ENCODE assay signal across 8 mouse cellular contexts in genomic region chr11:95520456-95521072, GRCm38 (mm10). TPM values are rescaled to one million over a fixed set of nuclear protein-coding genes. Genes with fewer than 3 reads are reported as not detected.
A peak's percentile ranks its signal among the peaks of the same experiment; 100 is the strongest.
DNase-seq lines count a peak whose midpoint lies in the region; ATAC-seq and TF ChIP-seq lines count a peak whose summit lies in the region.

No protein-coding gene starts in this region.

- WGBS in forebrain, embryonic 14.5 days, result 4% methylated on average over 27 of the region's 27 CpGs
- WGBS in neural tube, embryonic 14.5 days, result 5% methylated on average over 27 of the region's 27 CpGs

- H3K9ac ChIP-seq in forebrain, embryonic 14.5 days (ENCODE audit: low read length), result peak overlapping the region; percentile 40; the same call in 1 of the 2 replicates
- no peak overlapping the region for H3K9ac ChIP-seq in neural tube, embryonic 14.5 days (replicated peaks; ENCODE audit: low read depth, low read length)

- peak; percentile 74 for ATAC-seq in cerebellum, adult (ENCODE audit: insufficient number of reproducible peaks, low FRiP score, low TSS enrichment)
- ATAC-seq in forebrain, embryonic 14.5 days, result peak; percentile 84
- peak; percentile 79 for ATAC-seq in neural tube, embryonic 14.5 days (ENCODE audit: low read depth)

- H3K36me3 ChIP-seq in forebrain, embryonic 14.5 days (ENCODE audit: control insufficient read depth, insufficient read depth, low read length), result no peaks in the 10 kb centered on the region
- H3K36me3 ChIP-seq in neural tube, embryonic 14.5 days (ENCODE audit: control insufficient read depth, insufficient read depth, low read length), result no peaks in the 10 kb centered on the region
- no peaks in the 10 kb centered on the region for H3K36me3 ChIP-seq in testis, adult 2 months (ENCODE audit: control insufficient read depth, insufficient read depth, low read length)

- H3K27ac ChIP-seq in forebrain, embryonic 14.5 days (ENCODE audit: low read depth, low read length), result peak overlapping the region; percentile 67; the same call in 1 of the 2 replicates
- H3K27ac ChIP-seq in neural tube, embryonic 14.5 days (ENCODE audit: low read depth, low read length), result no peak overlapping the region
- no peak overlapping the region for H3K27ac ChIP-seq in testis, adult 2 months (ENCODE audit: control insufficient read depth, insufficient read depth, low read depth, low read length)

- H3K9me3 ChIP-seq in forebrain, embryonic 14.5 days (replicated peaks; ENCODE audit: control insufficient read depth, low read length), result no peaks in the 10 kb centered on the region
- H3K9me3 ChIP-seq in neural tube, embryonic 14.5 days (ENCODE audit: control insufficient read depth, low read length), result no peaks in the 10 kb centered on the region

- no peak for TF ChIP-seq POLR2A in testis, adult 2 months (IDR thresholded peaks at IDR 0.05; ENCODE audit: control insufficient read depth, low read depth, low read length)

- peak overlapping the region; percentile 12; the same call in 1 of the 2 replicates for H3K4me3 ChIP-seq in forebrain, embryonic 14.5 days (ENCODE audit: low read depth, low read length)
- peak overlapping the region; percentile 2; the same call in 1 of the 2 replicates for H3K4me3 ChIP-seq in neural tube, embryonic 14.5 days (ENCODE audit: low read depth, low read length)
- peak overlapping the region; percentile 62 for H3K4me3 ChIP-seq in testis, adult 2 months (ENCODE audit: control insufficient read depth, low read depth, low read length)

- peaks cover 19% of the 10 kb centered on the region for H3K4me1 ChIP-seq in forebrain, embryonic 14.5 days (ENCODE audit: control insufficient read depth, insufficient read depth, low read length)
- H3K4me1 ChIP-seq in neural tube, embryonic 14.5 days (ENCODE audit: control insufficient read depth, insufficient read depth, low read length), result no peaks in the 10 kb centered on the region
- peaks cover 11% of the 10 kb centered on the region for H3K4me1 ChIP-seq in testis, adult 2 months (ENCODE audit: control insufficient read depth, insufficient read depth, low read length)

- DNase-seq in ES-CJ7 (ENCODE audit: low read depth, low spot score), result peak; percentile 94
- peak; percentile 93 for DNase-seq in forebrain, embryonic 14.5 days (ENCODE audit: low spot score)
- peak; percentile 71 for DNase-seq in heart, postnatal 25 days (ENCODE audit: low spot score)
- DNase-seq in layer of hippocampus, adult 18-20 months (ENCODE audit: low spot score in 2 of 2), result peak; percentile 78 to 92
- peak; percentile 82 to 86 for DNase-seq in lung, adult 18-20 months

- H3K4me2 ChIP-seq in forebrain, embryonic 14.5 days (ENCODE audit: low read length), result peak overlapping the region; percentile 45
- peak overlapping the region; percentile 37 for H3K4me2 ChIP-seq in neural tube, embryonic 14.5 days (ENCODE audit: low read depth, low read length)

- TF ChIP-seq CTCF in testis, adult 2 months (IDR thresholded peaks at IDR 0.05; ENCODE audit: control insufficient read depth, insufficient read depth, insufficient replicate concordance, low read depth, low read length), result peak; percentile 99

- H3K27me3 ChIP-seq in forebrain, embryonic 14.5 days (replicated peaks; ENCODE audit: control insufficient read depth, insufficient read depth, low read length), result no peaks in the 10 kb centered on the region; the same call in 1 of the 2 replicates
- no peaks in the 10 kb centered on the region for H3K27me3 ChIP-seq in neural tube, embryonic 14.5 days (ENCODE audit: control insufficient read depth, insufficient read depth, low read length)
- no peaks in the 10 kb centered on the region for H3K27me3 ChIP-seq in testis, adult 2 months (ENCODE audit: control insufficient read depth, insufficient read depth, low read length)

- intact Hi-C loops in heart, postnatal 25 days (cut with DNase I), result loop anchor here (1.0 to 2.0 kb wide), 5 partner anchors 122 to 404 kb away; no protein-coding TSS in a partner anchor

RNA-seq across cellular contexts. Expression of gene Nxph3, which starts 6.2 kb away (rescaled TPM):
- 7.8 and 10.3 TPM in 2 replicates for polyA plus RNA-seq in forebrain, embryonic 14.5 days (2014; fragmentation: Nextera tagmentation; extraction: Ambion mirVana)
- under 1 TPM; 0.62 to 0.64 TPM for total RNA-seq in heart, postnatal 25 days (2021)
- 10 to 100 TPM; 16.5 to 26.3 TPM for total RNA-seq in layer of hippocampus, adult 18-20 months (2021)
- 0.57 and 1.4 TPM in 2 replicates for polyA plus RNA-seq in neural tube, embryonic 14.5 days (2014; fragmentation: Nextera tagmentation; extraction: Ambion mirVana)
- polyA plus RNA-seq in testis, adult 2 months (2012; rRNA removed), result 1.9 and 2.0 TPM in 2 replicates

Comparison
In these comparisons a context has a peak if more than half of its experiments do, and no peak if none do; other contexts are left out.
1. H3K4me3 ChIP-seq: peak in every context shown above with its lines; median percentile 62 in testis, adult 2 months; 12 in forebrain, embryonic 14.5 days; 2 in neural tube, embryonic 14.5 days.